Mouse (Mus musculus): ENCODE measurements at regions not wholly inside any gene's neighbourhood (a gene's known extent, or its start where the extent isn't known, plus 50 kb on each side); places are given as distances from the start of the nearest gene placed in this dataset.

DNA sequence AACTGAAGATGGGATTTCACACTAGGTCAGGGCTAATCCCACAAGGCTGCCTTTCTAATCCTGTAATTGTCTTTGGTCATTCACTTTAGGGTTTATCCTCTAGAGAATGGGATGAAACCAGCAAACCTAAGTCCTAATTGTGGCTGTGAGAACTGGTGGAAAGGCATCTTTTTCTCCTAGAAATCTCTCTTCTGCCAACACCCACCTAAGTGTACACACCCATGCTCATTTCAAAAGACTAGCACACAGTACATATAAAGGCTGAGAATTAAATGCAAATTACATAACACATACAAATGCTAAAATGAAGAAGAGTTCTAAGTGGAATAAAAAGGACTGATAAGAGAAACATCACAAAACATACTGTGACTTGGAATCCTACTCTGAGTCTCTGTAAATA lies 579.5 kb downstream of the Eepd1 start:
- no peak for TF ChIP-seq CTCF (IDR thresholded peaks at IDR 0.05; ENCODE audit: borderline replicate concordance, extremely low read depth, insufficient read depth, insufficient read length)
- no peak for TF ChIP-seq POLR2A (IDR thresholded peaks at IDR 0.05; ENCODE audit: borderline replicate concordance, extremely low read depth, insufficient read depth, insufficient read length, poor library complexity, severe bottlenecking)
- no peak for DNase-seq (ENCODE audit: low read depth)

DNA sequence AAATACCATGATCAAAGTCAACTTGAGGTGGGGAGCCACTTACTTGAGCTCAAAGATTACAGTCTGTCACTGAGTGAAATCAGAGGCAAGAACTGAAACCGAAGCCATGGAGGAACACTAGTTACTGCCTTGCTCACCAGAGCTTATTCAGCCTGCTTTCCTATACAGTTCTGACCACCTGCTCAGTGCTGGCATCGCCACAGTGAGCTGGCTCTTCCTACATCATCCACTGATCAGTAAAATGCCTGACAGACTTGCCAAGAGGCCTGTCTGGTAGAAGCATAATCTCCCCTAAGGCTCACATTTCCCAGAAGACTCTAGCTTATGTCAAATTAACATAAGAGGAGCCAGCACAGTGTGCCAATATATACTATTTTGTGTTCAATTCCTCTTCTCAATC lies 595.7 kb downstream of the Eepd1 start:
- DNase-seq (ENCODE audit: low read depth): peak; percentile 63
- TF ChIP-seq CTCF (IDR thresholded peaks at IDR 0.05; ENCODE audit: borderline replicate concordance, extremely low read depth, insufficient read depth, insufficient read length): no peak
- TF ChIP-seq POLR2A (IDR thresholded peaks at IDR 0.05; ENCODE audit: borderline replicate concordance, extremely low read depth, insufficient read depth, insufficient read length, poor library complexity, severe bottlenecking): no peak

DNA sequence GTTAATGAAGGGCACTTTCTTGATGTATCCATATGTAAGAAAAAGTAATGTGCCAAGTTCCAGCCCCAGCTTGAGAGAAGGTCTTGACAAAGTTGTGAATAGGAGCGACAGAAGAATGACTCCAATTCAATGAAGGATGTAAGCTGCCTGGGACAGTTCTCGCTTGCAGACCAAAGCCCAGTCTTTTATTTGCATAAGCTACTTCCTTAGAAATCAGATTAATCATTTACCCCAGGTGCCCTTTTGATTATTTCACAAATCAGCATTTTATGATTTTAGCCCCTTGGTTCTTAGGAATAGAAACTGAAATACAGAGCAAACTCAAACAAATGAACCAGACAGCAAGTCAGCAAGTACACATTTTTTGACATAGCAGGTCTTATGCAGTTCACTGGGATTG lies 605.2 kb downstream of the Eepd1 start:
- no peak for DNase-seq (ENCODE audit: low read depth)
- no peak for TF ChIP-seq POLR2A (IDR thresholded peaks at IDR 0.05; ENCODE audit: borderline replicate concordance, extremely low read depth, insufficient read depth, insufficient read length, poor library complexity, severe bottlenecking)
- TF ChIP-seq CTCF (IDR thresholded peaks at IDR 0.05; ENCODE audit: borderline replicate concordance, extremely low read depth, insufficient read depth, insufficient read length): no peak

DNA sequence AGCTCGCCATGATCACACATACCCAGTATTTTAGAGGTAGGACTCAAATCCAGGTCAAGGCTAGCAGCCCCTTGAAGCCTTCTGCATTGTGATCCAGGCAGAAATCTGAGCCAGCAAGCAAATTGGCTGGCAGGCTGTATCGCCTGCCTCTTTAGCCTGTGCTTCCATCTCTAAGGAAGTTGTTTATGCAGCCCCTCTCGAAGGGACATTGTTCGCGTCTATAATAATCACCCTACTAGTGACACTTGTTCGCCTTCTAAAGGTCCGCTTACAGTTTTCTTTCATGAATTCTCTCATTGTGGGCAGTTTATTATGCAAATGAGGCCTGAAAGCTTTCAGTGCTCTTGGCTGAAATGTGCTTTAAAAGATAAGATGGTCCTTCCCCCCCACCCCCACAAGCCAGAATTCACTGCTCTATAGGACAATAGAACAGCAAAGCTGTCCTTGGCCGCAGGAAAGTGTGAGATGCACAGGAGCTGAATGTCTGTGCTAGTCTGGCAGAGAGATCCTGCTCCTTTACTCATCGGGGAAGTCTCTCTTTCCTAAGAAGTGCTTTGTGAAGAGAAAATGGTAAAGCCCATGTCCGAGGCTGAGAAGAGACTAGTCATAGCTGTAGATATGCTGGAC lies 610.8 kb downstream of the Eepd1 start:
- peak; percentile 76 for DNase-seq (ENCODE audit: low read depth)
- TF ChIP-seq POLR2A (IDR thresholded peaks at IDR 0.05; ENCODE audit: borderline replicate concordance, extremely low read depth, insufficient read depth, insufficient read length, poor library complexity, severe bottlenecking): no peak
- TF ChIP-seq CTCF (IDR thresholded peaks at IDR 0.05; ENCODE audit: borderline replicate concordance, extremely low read depth, insufficient read depth, insufficient read length): no peak

DNA sequence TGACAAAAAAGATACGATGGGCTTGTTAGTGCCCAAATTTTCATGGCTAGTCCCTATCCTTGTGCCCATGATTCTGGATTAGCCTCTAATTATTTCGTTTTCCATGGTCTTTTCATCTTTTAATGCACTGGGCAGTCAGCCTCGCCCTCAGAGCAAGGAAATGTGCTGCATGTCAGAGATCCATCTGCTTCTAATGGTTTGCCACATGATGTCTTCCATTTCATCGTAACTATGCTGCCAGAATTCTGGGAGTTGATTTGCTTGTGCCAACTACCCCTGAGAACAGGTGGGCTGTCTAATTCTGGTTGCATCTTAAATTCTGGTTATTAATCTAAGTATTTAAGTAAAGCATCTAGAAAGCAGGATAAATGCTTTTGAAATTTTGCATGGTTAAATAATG lies 622.8 kb downstream of the Eepd1 start:
- TF ChIP-seq CTCF (IDR thresholded peaks at IDR 0.05; ENCODE audit: borderline replicate concordance, extremely low read depth, insufficient read depth, insufficient read length): no peak
- no peak for TF ChIP-seq POLR2A (IDR thresholded peaks at IDR 0.05; ENCODE audit: borderline replicate concordance, extremely low read depth, insufficient read depth, insufficient read length, poor library complexity, severe bottlenecking)
- peak; percentile 24 for DNase-seq (ENCODE audit: low read depth)

DNA sequence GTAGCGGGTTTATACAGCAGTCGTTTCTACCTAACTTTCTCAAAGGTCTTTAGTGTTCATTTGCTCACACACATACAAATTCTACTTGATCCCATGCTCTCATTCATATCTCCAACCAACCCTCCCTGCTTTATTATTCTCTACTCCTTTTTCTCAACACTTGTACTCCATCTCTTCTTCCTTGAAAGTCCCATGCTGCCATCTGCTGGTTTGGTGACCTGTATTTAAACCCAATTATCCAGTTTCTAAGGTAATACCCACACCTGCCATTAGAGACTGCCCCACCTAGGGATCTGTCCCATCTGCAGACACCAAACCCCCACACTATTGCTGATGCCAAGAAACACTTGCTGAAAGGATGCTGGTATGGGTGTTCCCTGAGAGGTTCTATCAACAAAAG lies 611.5 kb upstream of the B3gat1 start:
- DNase-seq (ENCODE audit: low read depth): peak; percentile 22
- TF ChIP-seq POLR2A (IDR thresholded peaks at IDR 0.05; ENCODE audit: borderline replicate concordance, extremely low read depth, insufficient read depth, insufficient read length, poor library complexity, severe bottlenecking): no peak

DNA sequence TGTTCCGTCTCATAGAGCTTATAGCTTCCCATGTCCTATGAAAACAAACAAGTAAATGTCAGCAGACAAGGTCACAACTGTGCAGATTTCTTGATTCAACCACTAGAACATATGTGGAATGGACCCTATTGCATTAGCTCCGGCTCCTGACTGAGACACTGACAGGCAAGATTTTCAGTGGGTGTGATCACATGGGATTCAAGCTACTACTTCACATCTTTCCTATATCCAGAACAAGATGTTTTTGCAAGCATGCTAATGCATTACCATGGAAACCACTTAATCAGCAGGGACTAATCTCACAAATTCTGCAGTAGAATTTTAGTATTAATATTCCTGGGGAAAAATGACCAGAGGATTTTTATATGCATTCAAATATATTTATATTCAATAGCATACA lies 598.9 kb upstream of the B3gat1 start:
- TF ChIP-seq POLR2A (IDR thresholded peaks at IDR 0.05; ENCODE audit: borderline replicate concordance, extremely low read depth, insufficient read depth, insufficient read length, poor library complexity, severe bottlenecking) (no peak), CTCF (IDR thresholded peaks at IDR 0.05; ENCODE audit: borderline replicate concordance, extremely low read depth, insufficient read depth, insufficient read length) (no peak)
- peak; percentile 60 for DNase-seq (ENCODE audit: low read depth)

All from brain, embryonic 14.5 days (tissue).